Mouse (Mus musculus): ENCODE results near the gene Fuk. TPM values are rescaled to one million over a fixed set of nuclear protein-coding genes. Genes with fewer than 3 reads are reported as not detected.
"Not testable (repeated sequence)": the region's sequence is repeated elsewhere in the genome, so short reads cannot be mapped to it uniquely, and the experiment has no call there.

Fuk gene
- polyA plus RNA-seq, 1 experiment: 7.2 TPM

GRCm38 (mm10) chr8:110877862-110878261, 24.4 kb downstream of the Fuk start:
- H3K79me2 ChIP-seq (ENCODE audit: control insufficient read depth, insufficient read depth): no peaks in the 10 kb centered on the region
- H3K36me3 ChIP-seq (ENCODE audit: control insufficient read depth, insufficient read depth): peaks cover 52% of the 10 kb centered on the region
- H3K4me2 ChIP-seq (ENCODE audit: low read depth): no peak overlapping the region
- H3K27me3 ChIP-seq (ENCODE audit: control insufficient read depth, insufficient read depth, insufficient read length): no peaks in the 10 kb centered on the region
- no peak overlapping the region for H3K4me3 ChIP-seq
- no peak overlapping the region for H3ac ChIP-seq (ENCODE audit: control insufficient read depth, insufficient read length)
- TF ChIP-seq USF1 (IDR thresholded peaks at IDR 0.05; ENCODE audit: low read depth): no peak
- TF ChIP-seq SRF (IDR thresholded peaks at IDR 0.05; ENCODE audit: control insufficient read depth, insufficient read length, low read depth): no peak
- no peak for TF ChIP-seq TCF3 (IDR thresholded peaks at IDR 0.05; ENCODE audit: insufficient read length, low read depth)
- no peak for TF ChIP-seq E2F4 (IDR thresholded peaks at IDR 0.05; ENCODE audit: insufficient read depth)
- TF ChIP-seq MYOD1 (IDR thresholded peaks at IDR 0.05; ENCODE audit: control insufficient read depth in 1 of 3, insufficient read length in 2 of 3, low read depth in 2 of 3): no peak
- no peak for TF ChIP-seq MYOG (IDR thresholded peaks at IDR 0.05; ENCODE audit: control insufficient read depth in 1 of 3, insufficient read depth in 1 of 3, insufficient read length in 2 of 3, low read depth in 2 of 3)
- TF ChIP-seq CEBPB (IDR thresholded peaks at IDR 0.05; ENCODE audit: insufficient read depth, poor library complexity, severe bottlenecking): no peak
- no peak for TF ChIP-seq MAX (IDR thresholded peaks at IDR 0.05; ENCODE audit: low read depth)

GRCm38 (mm10) chr8:110870501-110870900, 31.8 kb downstream of the Fuk start:
- H3ac ChIP-seq (ENCODE audit: control insufficient read depth, insufficient read length): no peak overlapping the region
- H3K79me2 ChIP-seq (ENCODE audit: control insufficient read depth, insufficient read depth): no peaks in the 10 kb centered on the region
- H3K36me3 ChIP-seq (ENCODE audit: control insufficient read depth, insufficient read depth): peaks cover 58% of the 10 kb centered on the region
- no peak overlapping the region for H3K4me3 ChIP-seq
- H3K4me2 ChIP-seq (ENCODE audit: low read depth): no peak overlapping the region
- no peaks in the 10 kb centered on the region for H3K27me3 ChIP-seq (ENCODE audit: control insufficient read depth, insufficient read depth, insufficient read length)
- TF ChIP-seq MYOG (IDR thresholded peaks at IDR 0.05; ENCODE audit: control insufficient read depth in 1 of 3, insufficient read depth in 1 of 3, insufficient read length in 2 of 3, low read depth in 2 of 3) (no peak), POLR2A (IDR thresholded peaks at IDR 0.05; ENCODE audit: insufficient read length, low read depth) (no peak), E2F4 (IDR thresholded peaks at IDR 0.05; ENCODE audit: insufficient read depth) (no peak), REST (IDR thresholded peaks at IDR 0.05; ENCODE audit: insufficient read depth, insufficient read length) (no peak), TCF12 (IDR thresholded peaks at IDR 0.05; ENCODE audit: insufficient read depth, poor library complexity, severe bottlenecking) (no peak), MYOD1 (IDR thresholded peaks at IDR 0.05; ENCODE audit: control insufficient read depth in 1 of 3, insufficient read length in 2 of 3, low read depth in 2 of 3) (no peak), USF1 (IDR thresholded peaks at IDR 0.05; ENCODE audit: low read depth) (no peak), MAX (IDR thresholded peaks at IDR 0.05; ENCODE audit: low read depth) (no peak), CEBPB (IDR thresholded peaks at IDR 0.05; ENCODE audit: insufficient read depth, poor library complexity, severe bottlenecking) (no peak), POLR2AphosphoS2 (IDR thresholded peaks at IDR 0.05; ENCODE audit: insufficient read length, low read depth) (no peak), SRF (IDR thresholded peaks at IDR 0.05; ENCODE audit: control insufficient read depth, insufficient read length, low read depth) (no peak), TCF3 (IDR thresholded peaks at IDR 0.05; ENCODE audit: insufficient read length, low read depth) (no peak)

- H3K27me3 ChIP-seq (ENCODE audit: control insufficient read depth, insufficient read depth, insufficient read length); H3ac ChIP-seq (ENCODE audit: control insufficient read depth, insufficient read length); H3K4me3 ChIP-seq; H3K4me2 ChIP-seq (ENCODE audit: low read depth); H3K79me2 ChIP-seq (ENCODE audit: control insufficient read depth, insufficient read depth): not testable (repeated sequence)
- peaks cover 56% of the 10 kb centered on the region for H3K36me3 ChIP-seq (ENCODE audit: control insufficient read depth, insufficient read depth)
These were observed 40.8 kb downstream of the Fuk start for GRCm38 (mm10) chr8:110861347-110862025.

- TF ChIP-seq POLR2AphosphoS2 (IDR thresholded peaks at IDR 0.05; ENCODE audit: insufficient read length, low read depth): no peak
- no peak for TF ChIP-seq E2F4 (IDR thresholded peaks at IDR 0.05; ENCODE audit: insufficient read depth)
- TF ChIP-seq MAX (IDR thresholded peaks at IDR 0.05; ENCODE audit: low read depth): no peak
- no peak for TF ChIP-seq TCF3 (IDR thresholded peaks at IDR 0.05; ENCODE audit: insufficient read length, low read depth)
- no peak for TF ChIP-seq MYOG (IDR thresholded peaks at IDR 0.05; ENCODE audit: control insufficient read depth in 1 of 3, insufficient read depth in 1 of 3, insufficient read length in 2 of 3, low read depth in 2 of 3)
- TF ChIP-seq USF1 (IDR thresholded peaks at IDR 0.05; ENCODE audit: low read depth): no peak
- no peak for TF ChIP-seq CEBPB (IDR thresholded peaks at IDR 0.05; ENCODE audit: insufficient read depth, poor library complexity, severe bottlenecking)
- no peak for TF ChIP-seq TCF12 (IDR thresholded peaks at IDR 0.05; ENCODE audit: insufficient read depth, poor library complexity, severe bottlenecking)
- TF ChIP-seq REST (IDR thresholded peaks at IDR 0.05; ENCODE audit: insufficient read depth, insufficient read length): no peak
- TF ChIP-seq POLR2A (IDR thresholded peaks at IDR 0.05; ENCODE audit: insufficient read length, low read depth): no peak
- TF ChIP-seq MYOD1 (IDR thresholded peaks at IDR 0.05; ENCODE audit: control insufficient read depth in 1 of 3, insufficient read length in 2 of 3, low read depth in 2 of 3): no peak
- TF ChIP-seq SRF (IDR thresholded peaks at IDR 0.05; ENCODE audit: control insufficient read depth, insufficient read length, low read depth): no peak
- H3ac ChIP-seq (ENCODE audit: control insufficient read depth, insufficient read length): no peak overlapping the region
- peak overlapping the region; percentile 18 for H3K4me2 ChIP-seq (ENCODE audit: low read depth)
- H3K4me3 ChIP-seq: no peak overlapping the region
- no peaks in the 10 kb centered on the region for H3K79me2 ChIP-seq (ENCODE audit: control insufficient read depth, insufficient read depth)
- peaks cover 55% of the 10 kb centered on the region for H3K36me3 ChIP-seq (ENCODE audit: control insufficient read depth, insufficient read depth)
- H3K27me3 ChIP-seq (ENCODE audit: control insufficient read depth, insufficient read depth, insufficient read length): no peaks in the 10 kb centered on the region
These were observed 42.4 kb downstream of the Fuk start for GRCm38 (mm10) chr8:110859651-110860501.
